Mouse (Mus musculus) CH12.LX (cell line): ENCODE data around the gene Ncam2.

Experiments
- CTCF ChIP-seq, 2 experiments: IDR thresholded peaks in 1 of 2; conservative IDR thresholded peaks in 1 of 2; 2 replicates each; pipeline ENCODE4 v1.5.1; 2011 to 2012; ENCODE audit warnings: low read depth in 2 of 2, low read length in 2 of 2, improper control_type of control experiment in 1 of 2, inconsistent platforms in 1 of 2, mild to moderate bottlenecking in 1 of 2, moderate library complexity in 1 of 2
- ELF1 ChIP-seq: IDR thresholded peaks from 2 replicates; pipeline ENCODE4 v1.6.1; 2014; ENCODE audit warnings: low read depth, mild to moderate bottlenecking, inconsistent platforms, low read length, improper control_type of control experiment
- POLR2A ChIP-seq: IDR thresholded peaks from 2 replicates; pipeline ENCODE4 v1.6.1; 2011; ENCODE audit warnings: low read depth, mild to moderate bottlenecking, improper control_type of control experiment, low read length
- SMC3 ChIP-seq: IDR thresholded peaks from 2 replicates; pipeline ENCODE4 v1.6.1; 2011; ENCODE audit warnings: low read depth, low read length, improper control_type of control experiment

DNA sequence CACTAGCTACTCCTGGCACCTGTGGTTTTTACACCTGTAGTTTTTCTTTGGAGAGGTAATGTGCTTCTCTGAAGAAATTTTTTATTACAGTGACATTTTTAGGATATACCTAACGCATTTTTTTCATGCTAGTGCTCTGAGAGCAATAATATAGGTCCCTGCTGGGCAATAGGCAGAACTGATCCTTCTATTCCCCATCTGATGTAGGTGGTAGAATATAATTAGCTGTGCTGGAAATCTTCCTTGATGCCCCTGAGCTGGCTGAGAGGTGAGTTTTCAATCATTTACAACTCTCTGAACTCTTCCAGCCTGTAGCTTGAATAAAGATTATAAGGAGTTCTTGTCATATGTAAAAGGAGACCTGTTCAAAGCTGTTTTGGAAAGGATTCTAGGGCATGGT is 272.4 kb downstream of the Ncam2 start:
- no peak for TF ChIP-seq CTCF (conservative IDR thresholded peaks at IDR 0.05 in 1 of 2, IDR thresholded peaks at IDR 0.05 in 1 of 2; ENCODE audit: low read depth in 2 of 2, low read length in 2 of 2)
- TF ChIP-seq ELF1: no peak
- TF ChIP-seq POLR2A: no peak
- TF ChIP-seq SMC3: no peak
